Mouse (Mus musculus) spleen, adult 18-20 months (tissue): ENCODE measurements around the gene Thegl.

Experiments used
- DNase-seq, 2 experiments: peaks; one replicate each; pipeline ENCODE4 v3.0.0; 2022; ENCODE audit warnings: mixed read lengths in 2 of 2

Thegl gene

DNA sequence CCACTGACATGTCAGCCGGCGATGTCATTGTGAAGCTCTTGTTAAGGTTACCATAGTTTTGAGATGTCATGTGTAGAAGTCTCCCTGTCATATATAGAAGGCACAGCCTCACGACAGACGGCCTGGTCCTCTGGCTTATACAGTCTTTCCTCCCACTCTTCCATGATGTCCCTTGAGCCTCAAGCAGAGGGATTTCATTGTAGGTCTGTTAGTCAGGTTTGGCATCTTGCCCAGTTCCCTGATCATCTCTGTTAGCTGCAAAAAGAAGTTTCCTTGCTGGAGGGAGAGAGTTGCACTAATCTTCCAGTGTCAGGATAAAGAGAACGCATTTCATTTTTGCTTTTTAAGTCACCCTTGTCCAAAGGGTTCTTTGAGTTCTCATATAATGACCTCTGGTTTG, 36.8 kb downstream of the Thegl start:
- no peak for DNase-seq

DNA sequence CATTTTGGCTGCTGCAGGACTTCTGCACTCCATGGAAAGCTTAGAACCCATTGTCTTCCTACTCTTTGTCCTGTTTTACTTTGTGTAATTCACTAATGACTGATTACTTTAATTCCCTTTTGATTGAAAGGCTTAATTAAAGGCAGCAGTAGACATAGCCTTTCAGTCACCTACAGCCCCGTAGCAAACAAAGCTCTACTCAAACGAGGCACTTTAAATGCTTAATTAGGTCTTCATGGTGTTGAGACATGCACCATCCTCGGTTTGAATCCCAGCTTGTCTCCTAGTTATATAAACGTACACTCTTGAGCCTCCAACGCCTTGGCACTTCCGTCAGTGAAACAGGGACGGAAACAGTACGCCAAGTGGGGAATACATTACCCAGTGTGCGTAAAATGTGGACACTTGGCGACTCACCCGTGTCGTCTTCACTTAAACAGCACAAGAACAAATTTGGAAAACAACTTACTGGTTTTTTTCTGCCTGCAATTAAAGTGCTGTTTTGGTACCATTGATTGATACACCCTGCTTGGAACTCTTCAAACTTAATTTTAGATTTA, 41.1 kb downstream of the Thegl start:
- DNase-seq: no peak

- DNase-seq: no peak
These were observed 44.5 kb downstream of the Thegl start for GRCm38 (mm10) chr5:77060363-77060762.

- DNase-seq: peak; percentile 35 to 79
These were observed 45.7 kb downstream of the Thegl start for GRCm38 (mm10) chr5:77061372-77062038.

GRCm38 (mm10) chr5:77067321-77067720, 51.5 kb downstream of the Thegl start:
- DNase-seq: no peak

GRCm38 (mm10) chr5:77070987-77071386, 55.2 kb downstream of the Thegl start:
- no peak for DNase-seq

- DNase-seq: no peak
These were observed 55.8 kb downstream of the Thegl start for GRCm38 (mm10) chr5:77071626-77072025.

DNA sequence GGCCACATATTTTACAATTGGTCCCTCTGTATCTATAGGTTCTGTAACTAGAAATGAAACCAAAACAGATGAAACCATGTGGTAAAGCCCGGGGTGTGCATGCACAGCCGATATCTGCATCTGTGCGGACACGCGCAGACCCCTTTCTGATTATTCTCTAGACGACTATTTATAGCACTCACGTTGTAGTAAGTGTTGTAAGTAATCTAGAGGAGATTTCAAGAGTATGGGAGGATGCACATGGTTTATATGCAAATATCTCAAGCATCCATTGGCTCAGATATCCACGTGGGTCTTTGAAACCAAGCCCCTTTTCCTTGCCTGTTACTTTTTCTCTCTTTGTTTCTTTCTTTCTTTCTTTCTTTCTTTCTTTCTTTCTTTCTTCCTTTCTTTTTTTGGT, 58.0 kb downstream of the Thegl start:
- no peak for DNase-seq

GRCm38 (mm10) chr5:77074914-77075313, 59.1 kb downstream of the Thegl start:
- DNase-seq: no peak

DNA sequence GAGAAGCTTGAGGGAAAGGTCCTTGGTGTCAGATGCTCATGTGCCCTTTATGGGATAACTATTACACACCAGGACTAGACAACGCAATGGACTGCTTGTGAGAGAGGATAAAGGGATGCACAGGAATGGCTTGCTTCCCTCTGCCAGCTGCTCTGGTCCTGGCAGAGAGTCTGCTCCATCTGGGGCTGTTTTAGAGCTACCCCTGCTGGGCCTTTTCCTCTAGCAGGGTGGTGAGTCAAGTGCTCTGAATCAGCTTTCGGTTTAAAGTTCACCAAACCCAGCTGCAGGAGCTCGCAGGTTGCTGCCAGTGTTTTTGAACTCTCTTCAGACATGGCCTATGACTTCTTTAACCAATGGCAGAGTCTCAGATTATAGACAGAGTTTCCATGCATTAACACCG, 60.1 kb downstream of the Thegl start:
- no peak for DNase-seq

- DNase-seq: no peak
These were observed 64.9 kb downstream of the Thegl start for GRCm38 (mm10) chr5:77080761-77081160.

DNA sequence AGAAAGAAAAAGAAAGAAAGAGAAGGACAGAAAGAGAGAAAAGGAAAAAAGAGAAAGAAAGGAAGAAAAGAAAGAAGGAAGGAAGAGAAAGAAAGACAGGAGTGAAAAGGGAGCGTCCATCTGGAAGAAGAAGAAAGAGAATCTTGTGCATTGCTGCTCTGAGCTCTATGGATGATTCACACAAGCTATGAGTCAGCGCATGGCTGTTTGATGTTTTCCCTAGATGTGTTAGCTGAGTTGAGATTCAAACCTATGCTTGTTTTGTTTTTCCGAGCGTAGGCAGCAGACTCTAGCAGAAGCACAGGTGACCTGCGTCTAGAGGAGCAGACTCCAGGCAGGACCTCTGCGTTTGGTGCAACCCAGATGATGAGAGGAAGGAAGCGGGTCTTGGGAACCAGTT, 66.9 kb downstream of the Thegl start:
- no peak for DNase-seq

- DNase-seq: no peak
These were observed 68.6 kb downstream of the Thegl start for GRCm38 (mm10) chr5:77084418-77084817.

- no peak for DNase-seq
These were observed 70.1 kb downstream of the Thegl start for GRCm38 (mm10) chr5:77085753-77086450.

- no peak for DNase-seq
These were observed 70.7 kb downstream of the Thegl start for GRCm38 (mm10) chr5:77086541-77086940.

- no peak for DNase-seq
These were observed 71.3 kb downstream of the Thegl start for GRCm38 (mm10) chr5:77087122-77087521.

GRCm38 (mm10) chr5:77089294-77089693, 73.5 kb downstream of the Thegl start:
- peak; percentile 39 to 64 for DNase-seq

DNA sequence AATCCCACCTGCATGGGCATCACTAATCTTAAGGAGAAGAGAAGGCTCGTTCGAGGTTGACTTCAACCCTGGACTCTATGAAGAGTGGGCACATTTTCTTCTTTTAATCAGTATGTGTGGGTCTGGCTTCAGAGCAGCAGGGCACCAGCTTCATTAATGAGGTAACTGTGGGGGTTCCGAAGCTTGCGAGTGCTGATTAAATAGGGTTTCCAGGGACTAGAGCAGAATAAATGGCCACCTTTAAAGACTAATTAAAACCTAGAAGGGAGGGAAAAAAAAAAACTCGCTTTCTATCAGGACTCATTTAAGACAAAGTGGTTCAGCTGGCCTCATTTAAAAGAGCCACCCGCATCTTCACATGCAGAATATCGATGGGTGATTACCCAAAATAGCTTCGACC, 74.1 kb downstream of the Thegl start:
- no peak for DNase-seq

- DNase-seq: no peak
These were observed 74.8 kb downstream of the Thegl start for GRCm38 (mm10) chr5:77090521-77091096.

DNA sequence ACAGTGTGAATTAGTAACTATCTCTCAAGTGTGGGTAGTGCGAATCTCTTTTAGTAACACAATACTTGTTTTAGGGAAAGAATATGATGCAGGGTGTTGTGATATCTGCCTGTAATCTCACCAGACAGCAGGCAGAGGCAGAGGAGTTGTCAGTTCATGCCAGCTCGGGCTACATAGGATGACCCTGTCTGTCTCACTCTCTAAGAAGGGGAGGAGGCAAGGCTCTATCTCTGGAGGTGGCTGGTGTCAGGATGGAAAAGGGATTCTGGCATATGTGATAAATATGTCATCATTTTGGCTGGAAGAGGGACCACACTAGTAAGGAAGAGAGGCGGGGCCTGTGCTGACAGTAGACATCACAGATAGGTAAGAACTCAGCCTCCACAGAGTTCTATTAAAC, 76.1 kb downstream of the Thegl start:
- DNase-seq: no peak

- DNase-seq: peak; percentile 28 to 52
These were observed 76.7 kb downstream of the Thegl start for GRCm38 (mm10) chr5:77092531-77092930.

- DNase-seq: no peak
These were observed 78.1 kb downstream of the Thegl start for GRCm38 (mm10) chr5:77093961-77094360.

DNA sequence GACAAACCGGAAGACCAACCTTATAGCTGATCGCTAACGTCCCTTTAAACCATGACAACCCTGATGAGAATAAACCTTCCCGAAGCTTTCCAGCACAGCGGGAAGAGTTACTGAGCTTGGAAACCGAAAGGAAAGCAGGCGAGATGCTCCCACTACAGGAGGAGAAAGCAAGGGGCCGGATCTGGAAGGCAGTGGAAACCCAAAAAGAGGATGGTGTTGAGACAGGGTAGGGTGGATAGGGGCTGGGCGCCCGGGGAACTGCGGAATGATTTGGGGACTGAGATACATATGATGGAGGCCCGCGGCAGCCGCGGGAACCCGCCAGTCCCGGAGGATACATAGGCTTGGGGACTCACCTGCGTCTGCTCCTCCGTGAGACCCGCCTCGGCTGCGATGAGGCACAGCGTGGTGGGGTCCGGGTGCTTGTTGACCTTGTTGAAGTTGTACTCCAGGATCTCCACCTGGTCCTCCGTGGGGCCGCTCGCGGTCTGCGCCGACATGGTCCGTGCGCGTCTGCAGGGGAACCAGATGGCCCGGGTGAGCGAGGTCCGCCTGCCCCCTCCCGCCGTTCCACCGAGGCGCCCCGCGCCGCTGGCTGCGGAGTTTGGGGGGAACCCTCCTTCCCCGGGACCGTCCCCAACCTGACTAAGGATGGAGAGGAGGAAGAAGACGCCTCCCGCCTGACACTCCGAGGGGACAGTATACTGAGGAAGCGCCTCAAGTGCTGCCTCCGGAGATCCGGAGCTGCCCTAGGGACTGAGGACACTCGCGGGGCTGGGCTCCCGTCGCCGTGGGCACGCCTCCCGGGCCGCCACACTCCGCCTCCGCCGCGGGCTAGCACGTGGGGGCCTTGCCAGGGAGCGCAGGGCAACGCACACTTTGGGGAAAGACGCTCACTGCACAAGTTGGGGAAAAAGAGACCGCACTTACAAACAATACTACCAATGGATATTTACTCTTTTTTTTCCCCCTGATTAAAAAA, 79.0 kb downstream of the Thegl start:
- DNase-seq: peak; percentile 64 to 75
